Mouse (Mus musculus) limb, embryonic 13.5 days (tissue): ENCODE measurements around the gene Gm45785. TPM values are rescaled to one million over a fixed set of nuclear protein-coding genes. Genes with fewer than 3 reads are reported as not detected.
A peak's percentile ranks its signal among the peaks of the same experiment; 100 is the strongest.
"Not testable (repeated sequence)": the region's sequence is repeated elsewhere in the genome, so short reads cannot be mapped to it uniquely, and the experiment has no call there.

Experiments used
- ATAC-seq: fragments of 200-750 bp; cut with Nextera tagmentation; 2 replicates; pipeline ENCODE4 v1.8.0; 2017; ENCODE audit warnings: low read depth, moderate number of reproducible peaks, moderate TSS enrichment; ENCODE audit not compliant: low FRiP score
- H3K27ac ChIP-seq: fragments of 300-500 bp; sonication (generic); 2 replicates; pipeline ENCODE4 v1.5.1; 2015; ENCODE audit warnings: inconsistent platforms, mild to moderate bottlenecking, moderate library complexity
- H3K27me3 ChIP-seq: fragments of 300-500 bp; sonication (generic); 2 replicates; pipeline ENCODE4 v1.6.1; 2015; ENCODE audit warnings: mild to moderate bottlenecking, inconsistent platforms
- H3K36me3 ChIP-seq: fragments of 300-500 bp; sonication (generic); 2 replicates; pipeline ENCODE4 v1.6.1; 2015; ENCODE audit warnings: inconsistent platforms, mild to moderate bottlenecking, moderate library complexity
- H3K4me1 ChIP-seq: fragments of 300-500 bp; sonication (generic); 2 replicates; pipeline ENCODE4 v1.6.1; 2015; ENCODE audit warnings: inconsistent platforms
- H3K4me2 ChIP-seq: fragments of 300-500 bp; sonication (generic); replicated peaks from 2 replicates; pipeline ENCODE4 v1.6.1; 2015; ENCODE audit warnings: inconsistent platforms, mild to moderate bottlenecking, moderate library complexity
- H3K4me3 ChIP-seq: fragments of 300-500 bp; sonication (generic); 2 replicates; pipeline ENCODE4 v1.5.1; 2015; ENCODE audit warnings: moderate library complexity, mild to moderate bottlenecking, inconsistent platforms
- H3K9ac ChIP-seq: fragments of 300-500 bp; sonication (generic); 2 replicates; pipeline ENCODE4 v1.6.1; 2015; ENCODE audit warnings: mild to moderate bottlenecking, inconsistent platforms
- H3K9me3 ChIP-seq: fragments of 300-500 bp; sonication (generic); 2 replicates; pipeline ENCODE4 v1.6.1; 2016; ENCODE audit warnings: inconsistent platforms
- WGBS: fragments of 180-500 bp; shearing (Covaris S2); methylation state at CpG from one replicate; pipeline ENCODE4 v1.1.7; 2015; 5-methylcytosine and 5-hydroxymethylcytosine counted together
- polyA plus RNA-seq: library from polyadenylated mRNA; unstranded; fragments of >200 nt; fragmentation: Nextera tagmentation; extraction: Ambion mirVana; gene quantifications from 2 replicates; pipeline ENCODE4 v1.2.1, GENCODE M21; 2015

Gm45785 gene
- polyA plus RNA-seq: not detected in 2 replicates

DNA sequence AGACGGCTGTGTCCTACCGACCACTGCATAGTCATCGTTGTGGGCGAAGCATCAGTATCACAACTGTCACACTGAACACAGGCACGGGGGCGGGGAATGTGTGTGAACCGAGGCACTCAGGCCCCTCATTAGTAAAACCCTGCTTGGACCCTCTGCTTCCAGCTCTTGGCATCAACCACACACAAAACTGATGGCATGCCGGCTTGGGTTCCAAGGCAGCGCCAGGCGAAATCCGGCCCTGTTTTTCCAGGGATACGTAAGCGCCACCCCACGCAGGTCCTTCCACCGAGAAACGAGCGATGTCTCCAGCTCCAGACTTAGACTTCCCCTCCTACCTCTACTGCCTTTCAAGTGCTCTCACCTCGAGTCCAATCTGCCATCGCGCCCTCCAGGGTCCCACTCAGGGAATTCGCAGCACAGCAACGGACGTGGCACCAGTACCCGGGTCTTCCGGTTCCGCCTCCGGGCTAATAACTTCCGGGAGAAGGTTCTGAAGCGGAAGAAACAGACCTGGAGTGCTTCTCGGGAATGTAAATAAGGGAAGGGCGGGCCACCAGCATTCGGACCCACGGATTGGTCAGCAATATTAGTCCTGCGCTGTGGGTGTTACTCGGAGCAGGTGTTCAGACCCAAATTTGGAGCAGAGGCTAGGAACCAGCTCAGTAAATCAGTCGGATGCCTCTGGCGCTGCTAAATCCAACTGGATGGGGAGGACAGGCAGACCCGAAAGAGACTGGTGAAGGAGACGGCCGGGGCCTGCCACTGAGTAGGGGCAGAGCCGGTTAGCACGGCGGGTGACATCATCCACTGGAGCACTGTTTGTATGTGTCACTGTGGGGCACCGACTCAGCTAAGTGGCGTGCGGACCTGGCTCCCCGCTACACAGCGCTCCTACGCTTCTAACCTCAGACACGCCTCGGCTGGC lies at the start of gene Gm45785:
TSS of gene Gm45785 (minus strand) at position 472 of the 925 bp plus-strand sequence.
- Histone ChIP-seq H3K4me3 (peak within 1 kb of the TSS; percentile 88), H3K4me1 (peaks cover 28% of the 10 kb centered on the region), H3K36me3 (peaks cover 62% of the 10 kb centered on the region), H3K27ac (peak within 1 kb of the TSS; percentile 83), H3K9ac (peak within 1 kb of the TSS; percentile 87), H3K27me3 (no peaks in the 10 kb centered on the region), H3K9me3 (no peaks in the 10 kb centered on the region), H3K4me2 (peak within 1 kb of the TSS; percentile 100)
- WGBS: 1% methylated on average over 51 of the region's 51 CpGs
- peak; percentile 77 for ATAC-seq

DNA sequence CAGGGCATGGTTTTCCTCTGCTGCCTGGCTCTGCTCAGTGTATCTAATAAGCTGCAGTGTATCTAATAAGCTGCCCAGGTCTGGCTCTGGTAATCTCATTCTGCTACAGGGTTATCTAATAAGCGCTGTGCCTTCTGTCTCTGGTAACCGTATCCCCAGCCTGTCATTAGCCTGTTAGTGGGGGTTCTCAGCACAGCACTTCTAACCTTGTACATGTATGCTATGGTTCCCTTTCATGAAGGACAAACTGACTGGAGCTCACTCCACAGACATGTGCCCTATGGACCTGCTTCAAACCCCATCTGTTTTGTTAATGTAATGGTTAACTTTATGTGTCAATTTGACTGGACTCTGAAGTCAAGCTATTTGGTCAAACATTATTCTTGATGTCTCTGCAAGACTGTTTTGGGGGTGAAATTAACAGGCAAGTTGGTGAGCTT lies 49.5 kb upstream of the Gm45785 start:
- Histone ChIP-seq H3K4me3 (no peak overlapping the region), H3K27me3 (no peaks in the 10 kb centered on the region), H3K36me3 (no peaks in the 10 kb centered on the region), H3K4me2 (no peak overlapping the region), H3K9me3 (no peaks in the 10 kb centered on the region), H3K9ac (no peak overlapping the region), H3K4me1 (peaks cover 13% of the 10 kb centered on the region), H3K27ac (no peak overlapping the region)
- ATAC-seq: no peak
- 76% methylated on average over 2 of the region's 2 CpGs for WGBS

DNA sequence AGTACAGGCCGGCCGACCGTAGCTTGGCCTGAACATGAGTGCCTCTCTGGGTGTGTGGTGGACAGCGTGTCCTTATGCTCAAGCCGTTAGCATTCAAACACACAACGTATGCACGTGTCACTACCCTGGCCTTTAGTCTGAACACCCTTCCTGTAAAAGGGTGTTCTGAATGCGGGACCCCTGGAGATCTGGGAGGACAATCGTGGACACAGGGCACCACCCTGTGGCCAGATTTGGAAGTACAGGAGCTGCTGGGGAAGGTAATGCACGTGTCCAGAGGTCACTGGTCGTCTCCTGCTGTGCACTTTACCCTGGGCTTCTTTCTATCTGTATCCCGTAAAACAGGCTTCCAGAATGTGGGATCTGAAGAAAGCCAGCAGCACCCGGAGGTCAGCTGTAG lies 47.1 kb upstream of the Gm45785 start:
- H3K9me3 ChIP-seq: no peaks in the 10 kb centered on the region
- 25% methylated on average over 13 of the region's 13 CpGs for WGBS
- peaks cover 10% of the 10 kb centered on the region; the same call in 1 of the 2 replicates for H3K4me1 ChIP-seq
- no peaks in the 10 kb centered on the region for H3K27me3 ChIP-seq
- H3K4me3 ChIP-seq: no peak overlapping the region
- H3K4me2 ChIP-seq: no peak overlapping the region
- peak overlapping the region; percentile 53; the same call in 1 of the 2 replicates for H3K9ac ChIP-seq
- peak; percentile 49; the same call in 1 of the 2 replicates for ATAC-seq
- no peak overlapping the region for H3K27ac ChIP-seq
- peaks cover 13% of the 10 kb centered on the region for H3K36me3 ChIP-seq

DNA sequence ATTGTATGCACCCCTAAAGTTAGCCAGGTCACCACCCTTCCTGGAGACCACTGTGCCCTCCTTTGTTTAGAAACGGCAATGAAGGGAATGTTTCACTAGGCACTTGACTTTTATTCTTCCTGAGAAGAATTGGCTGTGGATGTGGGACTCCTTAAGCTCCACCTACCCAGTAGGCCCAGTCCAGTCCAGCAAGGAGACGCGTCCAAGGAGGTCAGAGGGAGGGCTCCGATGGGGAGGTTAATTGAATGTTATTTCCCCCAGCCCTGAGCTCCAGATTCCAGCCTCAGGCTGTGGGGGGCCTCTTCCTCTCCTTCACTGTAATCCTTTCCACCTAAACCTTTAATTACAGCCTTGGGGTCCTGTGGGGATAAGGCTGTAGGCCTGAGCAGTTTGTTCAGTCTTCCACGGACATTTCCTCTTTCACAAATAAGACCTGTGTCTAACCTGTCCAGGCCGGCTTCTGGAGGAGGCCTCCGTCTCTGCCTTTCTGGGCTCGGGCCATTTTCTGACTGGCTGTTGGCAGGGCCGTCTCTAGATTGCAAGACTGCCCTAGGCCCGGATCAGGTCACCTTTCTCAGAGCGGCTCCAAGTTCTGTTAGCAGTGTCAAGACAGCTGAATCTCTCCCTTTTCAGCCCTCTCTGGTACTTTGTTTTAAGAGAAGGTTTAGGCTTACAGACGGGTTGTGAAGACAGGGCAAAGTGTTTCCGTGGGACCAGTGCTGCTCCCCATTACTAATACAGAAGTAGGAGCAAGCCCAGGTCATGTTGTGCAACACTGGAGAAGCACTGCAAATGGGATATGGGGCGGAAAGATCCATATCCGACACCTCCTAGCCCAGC lies 46.1 kb upstream of the Gm45785 start:
- H3K27ac ChIP-seq: no peak overlapping the region
- no peak for ATAC-seq
- H3K9me3 ChIP-seq: no peaks in the 10 kb centered on the region
- H3K4me1 ChIP-seq: peaks cover 10% of the 10 kb centered on the region; the same call in 1 of the 2 replicates
- WGBS: 57% methylated on average over 15 of the region's 15 CpGs
- H3K27me3 ChIP-seq: no peaks in the 10 kb centered on the region
- H3K4me3 ChIP-seq: no peak overlapping the region
- peak overlapping the region; percentile 31; the same call in 1 of the 2 replicates for H3K9ac ChIP-seq
- peaks cover 22% of the 10 kb centered on the region for H3K36me3 ChIP-seq
- no peak overlapping the region for H3K4me2 ChIP-seq

DNA sequence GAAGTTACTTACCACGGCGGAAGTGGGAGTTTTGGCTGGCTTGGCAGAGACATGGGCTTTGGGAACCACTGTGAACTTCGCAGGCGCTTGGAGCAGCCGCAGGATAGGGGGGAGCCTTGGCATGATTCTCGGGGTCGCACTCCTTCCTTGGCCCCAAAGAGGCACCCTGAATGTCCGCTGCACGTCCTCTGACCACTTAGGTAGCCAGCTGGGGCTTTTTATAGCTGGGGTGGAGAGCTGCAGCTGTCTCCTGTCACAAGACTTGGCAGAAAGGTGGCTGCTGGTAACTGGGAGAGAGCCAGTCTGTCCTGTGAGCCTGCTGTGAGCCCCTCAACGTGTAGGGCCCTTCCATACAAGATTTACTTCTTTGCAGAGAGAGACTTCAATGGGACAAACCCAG lies 44.1 kb upstream of the Gm45785 start, which contains the start of gene Cox8b:
TSS of gene Cox8b (minus strand) at position 227 of the 400 bp plus-strand sequence.
- Histone ChIP-seq H3K4me2 (no peak within 1 kb of the TSS), H3K27ac (no peak within 1 kb of the TSS), H3K36me3 (peaks cover 40% of the 10 kb centered on the region), H3K9ac (no peak within 1 kb of the TSS), H3K27me3 (no peaks in the 10 kb centered on the region), H3K4me3 (no peak within 1 kb of the TSS), H3K9me3 (no peaks in the 10 kb centered on the region), H3K4me1 (peaks cover 10% of the 10 kb centered on the region; the same call in 1 of the 2 replicates)
- ATAC-seq: no peak
- 73% methylated on average over 10 of the region's 10 CpGs for WGBS

DNA sequence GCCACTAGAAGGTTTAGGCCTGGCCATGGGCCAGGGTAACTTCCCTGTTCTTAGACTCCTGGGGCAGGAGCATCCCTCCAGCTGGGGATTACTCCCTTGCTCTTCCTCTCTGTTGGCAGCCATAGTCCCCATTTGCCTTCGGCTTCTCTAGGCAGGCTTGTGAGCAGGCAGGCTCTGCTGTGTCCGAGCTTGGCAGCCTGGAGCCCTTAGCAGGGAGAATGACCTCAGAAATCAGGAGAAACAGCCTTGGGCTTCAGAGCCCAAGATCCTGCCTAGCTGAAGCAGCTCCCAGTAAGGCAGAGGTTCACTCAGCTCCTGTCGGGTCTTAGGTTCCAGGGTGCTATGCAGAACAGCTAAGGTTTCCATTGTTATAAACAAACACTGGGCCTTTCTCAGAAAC lies 43.0 kb upstream of the Gm45785 start:
- peaks cover 49% of the 10 kb centered on the region for H3K36me3 ChIP-seq
- no peak overlapping the region for H3K27ac ChIP-seq
- no peak overlapping the region for H3K4me2 ChIP-seq
- H3K4me3 ChIP-seq: no peak overlapping the region
- no peaks in the 10 kb centered on the region for H3K27me3 ChIP-seq
- H3K9ac ChIP-seq: no peak overlapping the region
- ATAC-seq: no peak
- H3K4me1 ChIP-seq: peaks cover 10% of the 10 kb centered on the region; the same call in 1 of the 2 replicates
- WGBS: 73% methylated on average over 3 of the region's 3 CpGs
- no peaks in the 10 kb centered on the region for H3K9me3 ChIP-seq

DNA sequence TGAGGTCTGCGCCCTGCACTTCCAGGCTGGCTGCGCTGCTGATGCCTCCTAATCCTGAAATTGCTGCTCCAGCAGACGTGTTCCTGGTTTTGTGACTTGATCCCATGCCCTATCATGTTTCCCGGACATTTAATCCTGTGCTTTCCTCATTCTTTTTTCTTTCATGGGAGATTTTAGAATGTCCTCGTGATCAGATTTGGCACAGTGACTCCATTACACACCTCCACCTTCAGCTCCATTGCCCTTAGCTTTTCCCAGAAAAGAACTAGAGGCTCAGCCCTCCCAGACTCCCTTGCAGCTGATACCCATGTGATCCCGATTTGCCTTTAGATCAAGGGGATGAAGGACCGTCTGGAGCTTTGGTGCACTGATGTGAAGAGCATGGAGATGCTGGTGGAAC lies 41.7 kb upstream of the Gm45785 start:
- no peaks in the 10 kb centered on the region for H3K9me3 ChIP-seq
- peaks cover 60% of the 10 kb centered on the region for H3K36me3 ChIP-seq
- H3K4me1 ChIP-seq: 0 out of 2 replicates have a peak, but pooled peaks cover 4% of the 10 kb centered on the region
- H3K27me3 ChIP-seq: no peaks in the 10 kb centered on the region
- no peak overlapping the region for H3K27ac ChIP-seq
- H3K4me2 ChIP-seq: no peak overlapping the region
- H3K9ac ChIP-seq: no peak overlapping the region
- 84% methylated on average over 7 of the region's 7 CpGs for WGBS
- no peak overlapping the region for H3K4me3 ChIP-seq
- no peak for ATAC-seq

DNA sequence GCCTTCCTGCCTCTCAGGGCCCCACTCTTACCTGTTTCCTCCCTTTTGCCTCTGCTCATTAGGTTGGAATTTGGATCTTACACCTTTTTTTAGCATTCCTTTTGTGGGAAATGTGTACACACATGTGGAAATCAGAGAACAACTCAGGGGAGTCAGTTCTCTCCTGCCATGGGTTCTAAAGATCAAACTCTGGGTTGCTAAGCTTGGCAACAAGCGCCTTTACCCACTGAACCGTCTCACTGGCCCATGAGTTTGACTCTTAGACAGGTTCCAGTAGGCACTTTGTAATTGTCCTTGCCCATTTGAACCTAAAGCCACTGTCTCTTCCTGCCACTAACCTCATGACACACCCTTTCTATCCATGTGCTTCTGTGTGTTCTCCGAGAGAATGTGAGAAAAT lies 38.5 kb upstream of the Gm45785 start:
- Histone ChIP-seq H3K9me3 (no peaks in the 10 kb centered on the region), H3K4me3 (no peak overlapping the region), H3K9ac (no peak overlapping the region), H3K27me3 (no peaks in the 10 kb centered on the region), H3K36me3 (peaks cover 79% of the 10 kb centered on the region), H3K4me2 (no peak overlapping the region), H3K4me1 (no peaks in the 10 kb centered on the region), H3K27ac (no peak overlapping the region)
- ATAC-seq: no peak
- WGBS: 92% methylated on average over 3 of the region's 3 CpGs

DNA sequence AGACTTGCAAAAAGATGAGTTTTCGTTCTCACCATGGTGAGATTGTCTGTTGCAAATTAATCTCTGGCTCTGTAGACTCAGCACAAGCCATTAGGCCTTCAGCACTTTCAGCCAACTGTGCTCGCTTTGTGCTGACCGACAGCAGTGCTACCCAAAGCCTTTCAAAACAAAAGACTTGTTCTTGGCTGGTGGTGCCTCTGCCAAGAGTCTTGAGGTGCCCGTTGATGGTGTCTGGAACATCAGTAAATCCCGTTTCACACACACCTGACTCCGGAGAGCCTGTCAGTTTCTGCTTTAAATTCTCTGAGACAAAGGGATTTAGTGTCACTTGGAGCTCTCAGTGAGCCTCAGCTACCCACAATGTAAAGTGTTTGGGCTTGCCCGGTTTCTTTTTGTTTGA lies 37.9 kb upstream of the Gm45785 start:
- Histone ChIP-seq H3K4me1 (no peaks in the 10 kb centered on the region), H3K9ac (no peak overlapping the region), H3K27me3 (no peaks in the 10 kb centered on the region), H3K36me3 (peaks cover 81% of the 10 kb centered on the region), H3K4me2 (no peak overlapping the region), H3K4me3 (no peak overlapping the region), H3K27ac (no peak overlapping the region), H3K9me3 (no peaks in the 10 kb centered on the region)
- 91% methylated on average over 7 of the region's 7 CpGs for WGBS
- ATAC-seq: no peak

DNA sequence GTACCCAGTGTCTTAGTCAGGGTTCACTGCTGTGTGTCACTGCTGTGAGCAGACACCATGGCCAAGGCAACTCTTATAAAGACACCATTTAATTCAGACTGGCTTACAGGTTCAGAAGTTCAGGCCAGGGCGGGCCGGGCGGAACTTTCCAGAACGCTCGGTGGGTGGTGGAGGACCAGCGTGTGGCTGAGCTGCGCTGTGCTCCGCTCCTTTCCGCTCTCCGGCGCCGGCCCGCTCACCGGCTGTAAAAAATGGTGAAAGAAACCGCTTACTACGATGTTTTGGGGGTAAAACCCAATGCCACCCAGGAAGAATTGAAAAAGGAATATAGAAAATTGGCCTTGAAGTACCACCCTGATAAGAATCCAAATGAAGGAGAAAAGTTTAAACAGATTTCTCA lies 34.5 kb upstream of the Gm45785 start:
- WGBS: 95% methylated on average over 16 of the region's 16 CpGs
- H3K4me3 ChIP-seq, H3K9ac ChIP-seq, H3K4me1 ChIP-seq, ATAC-seq, H3K4me2 ChIP-seq, H3K27ac ChIP-seq, H3K27me3 ChIP-seq, H3K9me3 ChIP-seq: not testable (repeated sequence)
- H3K36me3 ChIP-seq: peaks cover 82% of the 10 kb centered on the region

DNA sequence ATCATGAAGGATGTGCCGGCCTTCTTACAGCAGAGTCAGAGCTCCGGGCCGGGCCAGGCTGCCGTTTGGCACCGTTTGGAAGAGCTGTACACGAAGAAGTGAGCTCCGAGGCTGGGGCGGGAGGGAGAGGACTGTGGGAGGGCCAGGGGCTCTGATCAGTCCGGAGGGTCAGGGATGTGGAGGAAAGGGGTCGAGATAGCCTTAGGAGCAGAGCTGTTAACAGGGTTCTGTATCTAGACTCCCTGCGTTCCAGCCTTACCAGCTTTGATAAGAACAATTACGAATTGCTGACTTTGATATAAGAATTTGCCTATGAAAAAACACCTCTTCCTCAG lies 26.3 kb upstream of the Gm45785 start:
- WGBS: under 1% methylated on average over 12 of the region's 12 CpGs
- Histone ChIP-seq H3K4me3 (peak overlapping the region; percentile 95), H3K9me3 (no peaks in the 10 kb centered on the region), H3K27me3 (no peaks in the 10 kb centered on the region), H3K36me3 (peaks cover 40% of the 10 kb centered on the region), H3K4me2 (peak overlapping the region; percentile 73), H3K4me1 (peaks cover 21% of the 10 kb centered on the region), H3K27ac (peak overlapping the region; percentile 76; the same call in 1 of the 2 replicates), H3K9ac (peak overlapping the region; percentile 81)
- peak; percentile 48; the same call in 1 of the 2 replicates for ATAC-seq
